Mouse (Mus musculus) intestine, embryonic 16.5 days (tissue): ENCODE measurements around the gene 1700113H08Rik. TPM values are rescaled to one million over a fixed set of nuclear protein-coding genes. Genes with fewer than 3 reads are reported as not detected.

Source experiments
- ATAC-seq: fragments of 200-750 bp; cut with Nextera tagmentation; 2 replicates; pipeline ENCODE4 v1.8.0; 2017; ENCODE audit warnings: moderate TSS enrichment, moderate library complexity
- H3K27ac ChIP-seq: fragments of 300-500 bp; sonication (generic); 2 replicates; pipeline ENCODE4 v1.5.1; 2014; ENCODE audit warnings: mild to moderate bottlenecking, low read length
- H3K27me3 ChIP-seq: fragments of 300-500 bp; sonication (generic); replicated peaks from 2 replicates; pipeline ENCODE4 v1.6.1; 2014; ENCODE audit warnings: low read length, control low read depth, mixed read lengths; ENCODE audit not compliant: control insufficient read depth, insufficient read depth
- H3K36me3 ChIP-seq: fragments of 300-500 bp; sonication (generic); 2 replicates; pipeline ENCODE4 v1.6.1; 2014; ENCODE audit warnings: low read length, control low read depth; ENCODE audit not compliant: control insufficient read depth, insufficient read depth
- H3K4me1 ChIP-seq: fragments of 300-500 bp; sonication (generic); 2 replicates; pipeline ENCODE4 v1.6.1; 2014; ENCODE audit warnings: low read length, control low read depth, mixed read lengths; ENCODE audit not compliant: control insufficient read depth, insufficient read depth
- H3K4me2 ChIP-seq: fragments of 300-500 bp; sonication (generic); 2 replicates; pipeline ENCODE4 v1.6.1; 2014; ENCODE audit warnings: low read depth, low read length, control low read depth
- H3K4me3 ChIP-seq: fragments of 300-500 bp; sonication (generic); 2 replicates; pipeline ENCODE4 v1.5.1; 2014; ENCODE audit warnings: mild to moderate bottlenecking, low read length
- H3K9ac ChIP-seq: fragments of 300-500 bp; sonication (generic); 2 replicates; pipeline ENCODE4 v1.6.1; 2014; ENCODE audit warnings: low read depth, low read length
- H3K9me3 ChIP-seq: fragments of 300-500 bp; sonication (generic); 2 replicates; pipeline ENCODE4 v1.6.1; 2016; ENCODE audit warnings: low read length, control low read depth; ENCODE audit not compliant: control insufficient read depth
- WGBS: fragments of 180-500 bp; shearing (Covaris S2); extraction: QIAGEN DNeasy Blood & Tissue Kit; methylation state at CpG from one replicate; pipeline ENCODE4 v1.1.7; 2014; 5-methylcytosine and 5-hydroxymethylcytosine counted together
- polyA plus RNA-seq: library from polyadenylated mRNA; unstranded; fragments of >200 nt; fragmentation: Nextera tagmentation; extraction: Ambion mirVana; gene quantifications from 2 replicates; pipeline ENCODE4 v1.2.1, GENCODE M21; 2015

The 1700113H08Rik gene
- polyA plus RNA-seq, 1 experiment from 2014 or later = 0.10 TPM

DNA sequence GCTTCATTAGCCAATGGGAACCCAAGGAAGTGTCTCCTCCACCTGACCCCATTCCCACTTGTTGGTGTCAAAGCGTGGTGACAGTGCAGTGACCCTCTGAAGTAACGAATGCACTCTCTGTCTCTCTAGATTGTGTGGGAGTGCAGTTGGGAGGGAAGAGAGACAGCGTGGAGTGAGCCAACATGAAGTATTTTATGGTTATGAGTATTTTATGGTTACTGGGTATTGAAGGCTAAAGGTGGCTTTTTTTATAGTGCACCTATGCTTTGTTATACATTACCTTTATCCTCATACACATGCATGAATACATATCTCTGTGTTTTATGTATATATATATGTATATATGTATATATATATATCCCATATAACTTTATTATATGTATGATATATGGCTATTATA, 8.7 kb upstream of the 1700113H08Rik start:
- H3K9ac ChIP-seq = no peak overlapping the region

GRCm38 (mm10) chr10:87051714-87052113, 6.1 kb upstream of the 1700113H08Rik start:
- Histone ChIP-seq H3K4me1 (no peaks in the 10 kb centered on the region), H3K4me2 (no peak overlapping the region), H3K27ac (peak overlapping the region; percentile 65; the same call in 1 of the 2 replicates), H3K4me3 (no peak overlapping the region), H3K27me3 (no peaks in the 10 kb centered on the region), H3K9ac (no peak overlapping the region), H3K36me3 (no peaks in the 10 kb centered on the region), H3K9me3 (no peaks in the 10 kb centered on the region)
- 32% methylated on average over 4 of the region's 4 CpGs for WGBS
- ATAC-seq = peak; percentile 94

More for the DNA sequence above, 8.7 kb upstream of the 1700113H08Rik start:
- ATAC-seq = peak; percentile 59
- Histone ChIP-seq H3K27ac (no peak overlapping the region), H3K4me2 (no peak overlapping the region), H3K36me3 (no peaks in the 10 kb centered on the region), H3K4me3 (no peak overlapping the region), H3K9me3 (no peaks in the 10 kb centered on the region), H3K27me3 (no peaks in the 10 kb centered on the region), H3K4me1 (peaks cover 3% of the 10 kb centered on the region; the same call in 1 of the 2 replicates)
- 57% methylated on average over 3 of the region's 3 CpGs for WGBS

- Histone ChIP-seq H3K4me1 (peaks cover 9% of the 10 kb centered on the region; the same call in 1 of the 2 replicates), H3K9me3 (no peaks in the 10 kb centered on the region), H3K27me3 (no peaks in the 10 kb centered on the region), H3K27ac (peak overlapping the region; percentile 14; the same call in 1 of the 2 replicates), H3K4me2 (peak overlapping the region; percentile 88), H3K9ac (peak overlapping the region; percentile 51), H3K4me3 (peak overlapping the region; percentile 45), H3K36me3 (no peaks in the 10 kb centered on the region)
- WGBS = 1% methylated on average over 34 of the region's 34 CpGs
- peak; percentile 91 for ATAC-seq
Measured at GRCm38 (mm10) chr10:87058251-87058925, 543 bp downstream of the 1700113H08Rik start.

GRCm38 (mm10) chr10:87058926-87059325, 1.1 kb downstream of the 1700113H08Rik start:
- WGBS = 22% methylated on average over 9 of the region's 9 CpGs
- no peak overlapping the region for H3K27ac ChIP-seq
- H3K9me3 ChIP-seq = no peaks in the 10 kb centered on the region
- 0 out of 2 replicates have a peak, but pooled peaks have one; percentile 10 for ATAC-seq
- peaks cover 9% of the 10 kb centered on the region; the same call in 1 of the 2 replicates for H3K4me1 ChIP-seq
- H3K36me3 ChIP-seq = no peaks in the 10 kb centered on the region
- H3K4me3 ChIP-seq = no peak overlapping the region
- H3K9ac ChIP-seq = no peak overlapping the region
- no peaks in the 10 kb centered on the region for H3K27me3 ChIP-seq
- 0 out of 2 replicates have a peak overlapping the region, but pooled peaks have one; percentile 88 for H3K4me2 ChIP-seq

GRCm38 (mm10) chr10:87059447-87059846, 1.6 kb downstream of the 1700113H08Rik start:
- no peaks in the 10 kb centered on the region for H3K27me3 ChIP-seq
- H3K4me1 ChIP-seq = peaks cover 9% of the 10 kb centered on the region; the same call in 1 of the 2 replicates
- H3K4me3 ChIP-seq = no peak overlapping the region
- no peak overlapping the region for H3K4me2 ChIP-seq
- no peak overlapping the region for H3K9ac ChIP-seq
- WGBS = 78% methylated on average over 6 of the region's 6 CpGs
- H3K27ac ChIP-seq = no peak overlapping the region
- H3K9me3 ChIP-seq = no peaks in the 10 kb centered on the region
- no peaks in the 10 kb centered on the region for H3K36me3 ChIP-seq
- no peak for ATAC-seq

DNA sequence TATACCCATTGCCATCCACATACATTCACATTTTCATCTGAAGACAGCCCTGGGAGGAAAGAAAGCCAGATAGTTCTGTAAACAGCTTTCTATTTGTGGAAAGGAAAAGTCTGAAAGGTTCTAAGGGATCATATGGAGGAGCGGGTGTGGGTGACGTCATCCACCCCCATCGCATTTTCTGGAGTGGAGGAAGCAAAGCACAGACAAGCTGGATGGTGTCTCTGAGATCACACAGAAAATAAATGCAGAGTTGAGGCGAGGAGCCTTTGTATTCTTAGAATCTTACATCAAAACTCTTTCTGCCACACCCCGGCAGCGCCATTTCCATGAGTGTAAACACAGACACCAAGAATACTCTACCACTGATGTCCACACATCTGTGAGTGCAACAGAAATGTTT, 26.4 kb downstream of the 1700113H08Rik start:
- 75% methylated on average over 6 of the region's 6 CpGs for WGBS
- Histone ChIP-seq H3K27me3 (no peaks in the 10 kb centered on the region), H3K9me3 (no peaks in the 10 kb centered on the region), H3K27ac (no peak overlapping the region), H3K4me3 (no peak overlapping the region), H3K36me3 (no peaks in the 10 kb centered on the region), H3K4me1 (no peaks in the 10 kb centered on the region), H3K4me2 (no peak overlapping the region), H3K9ac (no peak overlapping the region)
- ATAC-seq = no peak

- H3K27ac ChIP-seq = no peak overlapping the region
- no peaks in the 10 kb centered on the region for H3K4me1 ChIP-seq
- H3K4me3 ChIP-seq = no peak overlapping the region
- no peaks in the 10 kb centered on the region for H3K36me3 ChIP-seq
- 69% methylated on average over 5 of the region's 5 CpGs for WGBS
- ATAC-seq = no peak
- H3K27me3 ChIP-seq = no peaks in the 10 kb centered on the region
- no peak overlapping the region for H3K9ac ChIP-seq
- H3K9me3 ChIP-seq = no peaks in the 10 kb centered on the region
- H3K4me2 ChIP-seq = no peak overlapping the region
Measured at GRCm38 (mm10) chr10:87087646-87088045, 29.8 kb downstream of the 1700113H08Rik start.

DNA sequence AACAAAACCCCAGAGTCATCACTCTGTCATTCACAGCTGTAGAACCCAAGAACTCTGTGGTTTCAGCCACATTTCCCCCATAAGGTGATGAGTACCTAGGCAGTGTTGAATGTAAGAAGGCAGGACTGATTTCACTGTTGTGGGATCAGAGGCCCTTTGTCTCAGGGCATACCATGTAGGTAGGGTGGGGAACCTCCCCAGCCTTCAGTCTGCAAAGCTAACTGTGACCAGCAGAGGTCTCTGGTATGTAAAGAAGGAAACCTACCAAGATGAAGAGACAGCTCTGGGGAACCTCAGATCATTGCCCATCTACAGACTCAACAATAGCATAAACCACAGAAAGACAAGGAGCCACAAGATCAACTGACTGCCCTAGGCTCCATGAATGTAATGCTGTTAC, 36.4 kb downstream of the 1700113H08Rik start:
- no peaks in the 10 kb centered on the region for H3K27me3 ChIP-seq
- H3K36me3 ChIP-seq = no peaks in the 10 kb centered on the region
- ATAC-seq = no peak

GRCm38 (mm10) chr10:87098722-87099121, 40.9 kb downstream of the 1700113H08Rik start:
- H3K9me3 ChIP-seq = no peaks in the 10 kb centered on the region
- H3K9ac ChIP-seq = no peak overlapping the region
- 67% methylated on average over 6 of the region's 6 CpGs for WGBS
- H3K27ac ChIP-seq = no peak overlapping the region
- H3K36me3 ChIP-seq = no peaks in the 10 kb centered on the region
- H3K4me2 ChIP-seq = no peak overlapping the region
- no peaks in the 10 kb centered on the region for H3K27me3 ChIP-seq
- H3K4me1 ChIP-seq = no peaks in the 10 kb centered on the region
- no peak for ATAC-seq
- H3K4me3 ChIP-seq = no peak overlapping the region

More for the DNA sequence above, 36.4 kb downstream of the 1700113H08Rik start:
- H3K9ac ChIP-seq = no peak overlapping the region
- H3K4me3 ChIP-seq = no peak overlapping the region
- no peak overlapping the region for H3K4me2 ChIP-seq
- H3K4me1 ChIP-seq = no peaks in the 10 kb centered on the region
- H3K9me3 ChIP-seq = no peaks in the 10 kb centered on the region
- H3K27ac ChIP-seq = no peak overlapping the region
